In genomic region chr9:66917892-66918255, GRCm38 (mm10) we compare ENCODE assay signal across 8 mouse cellular contexts. TPM values are rescaled to one million over a fixed set of nuclear protein-coding genes. Genes with fewer than 3 reads are reported as not detected.
A peak's percentile ranks its signal among the peaks of the same experiment; 100 is the strongest.
DNase-seq lines count a peak whose midpoint lies in the region; ATAC-seq and TF ChIP-seq lines count a peak whose summit lies in the region.

No protein-coding gene starts in this region.

- WGBS in kidney, embryonic 16.5 days = 80% methylated on average over 1 of the region's 1 CpGs
- 58% methylated on average over 1 of the region's 1 CpGs for WGBS in bone marrow, adult 2 months
- WGBS in hindbrain, embryonic 12.5 days = 74% methylated on average over 1 of the region's 1 CpGs
- 68% methylated on average over 1 of the region's 1 CpGs for WGBS in midbrain, embryonic 15.5 days

- no peaks in the 10 kb centered on the region for H3K36me3 ChIP-seq in kidney, embryonic 16.5 days (ENCODE audit: insufficient read depth, low read length)
- peaks cover 3% of the 10 kb centered on the region; the same call in 1 of the 2 replicates for H3K36me3 ChIP-seq in hindbrain, embryonic 12.5 days
- H3K36me3 ChIP-seq in midbrain, embryonic 15.5 days (replicated peaks) = no peaks in the 10 kb centered on the region

- no peak for ATAC-seq in kidney, embryonic 16.5 days (ENCODE audit: low FRiP score, low TSS enrichment)
- no peak for ATAC-seq in hindbrain, embryonic 12.5 days (ENCODE audit: low FRiP score)
- ATAC-seq in midbrain, embryonic 15.5 days (replicated peaks) = no peak

- H3K4me3 ChIP-seq in kidney, embryonic 16.5 days (ENCODE audit: low read length) = no peak overlapping the region
- H3K4me3 ChIP-seq in bone marrow, adult 2 months (replicated peaks; ENCODE audit: control insufficient read depth, low read depth, low read length) = peak overlapping the region; percentile 95
- H3K4me3 ChIP-seq in hindbrain, embryonic 12.5 days = 0 out of 2 replicates have a peak overlapping the region, but pooled peaks have one; percentile 91
- H3K4me3 ChIP-seq in midbrain, embryonic 15.5 days = peak overlapping the region; percentile 90

- no peaks in the 10 kb centered on the region for H3K9me3 ChIP-seq in kidney, embryonic 16.5 days (ENCODE audit: low read length)
- H3K9me3 ChIP-seq in hindbrain, embryonic 12.5 days (replicated peaks) = no peaks in the 10 kb centered on the region
- no peaks in the 10 kb centered on the region for H3K9me3 ChIP-seq in midbrain, embryonic 15.5 days

- peak overlapping the region; percentile 93; the same call in 1 of the 2 replicates for H3K4me2 ChIP-seq in kidney, embryonic 16.5 days (replicated peaks; ENCODE audit: low read depth, low read length)
- peak overlapping the region; percentile 82 for H3K4me2 ChIP-seq in hindbrain, embryonic 12.5 days (replicated peaks)
- H3K4me2 ChIP-seq in midbrain, embryonic 15.5 days = peak overlapping the region; percentile 85

- TF ChIP-seq CTCF in bone marrow, adult 2 months (IDR thresholded peaks at IDR 0.05; ENCODE audit: control insufficient read depth, insufficient read depth, low read length) = no peak

- no peak for TF ChIP-seq POLR2A in bone marrow, adult 2 months (IDR thresholded peaks at IDR 0.05; ENCODE audit: borderline replicate concordance, control insufficient read depth, low read depth, low read length)

- H3K27ac ChIP-seq in kidney, embryonic 16.5 days (ENCODE audit: low read length) = no peak overlapping the region
- no peak overlapping the region for H3K27ac ChIP-seq in bone marrow, adult 2 months (ENCODE audit: control insufficient read depth, insufficient read depth, low read depth, low read length, poor library complexity)
- H3K27ac ChIP-seq in hindbrain, embryonic 12.5 days = no peak overlapping the region
- no peak overlapping the region for H3K27ac ChIP-seq in midbrain, embryonic 15.5 days

- H3K9ac ChIP-seq in kidney, embryonic 16.5 days (replicated peaks; ENCODE audit: low read length) = no peak overlapping the region
- H3K9ac ChIP-seq in hindbrain, embryonic 12.5 days = no peak overlapping the region
- H3K9ac ChIP-seq in midbrain, embryonic 15.5 days = no peak overlapping the region

- H3K4me1 ChIP-seq in kidney, embryonic 16.5 days (ENCODE audit: insufficient read depth, low read length) = peaks cover 23% of the 10 kb centered on the region
- H3K4me1 ChIP-seq in bone marrow, adult 2 months (ENCODE audit: control insufficient read depth, insufficient read depth, low read length) = peaks cover 9% of the 10 kb centered on the region; the same call in 1 of the 2 replicates
- peaks cover 15% of the 10 kb centered on the region for H3K4me1 ChIP-seq in hindbrain, embryonic 12.5 days
- H3K4me1 ChIP-seq in midbrain, embryonic 15.5 days = peaks cover 30% of the 10 kb centered on the region

- no peak for DNase-seq in kidney, adult 18-20 months
- DNase-seq in adrenal gland, adult (ENCODE audit: inconsistent age in 2 of 2, low spot score in 1 of 2) = no peak
- DNase-seq in spleen, postnatal 4 days (ENCODE audit: low spot score in 2 of 2) = no peak
- DNase-seq in ovary, postnatal 10 days (ENCODE audit: low spot score) = no peak

- H3K27me3 ChIP-seq in kidney, embryonic 16.5 days (ENCODE audit: insufficient read depth, low read length) = no peaks in the 10 kb centered on the region
- H3K27me3 ChIP-seq in hindbrain, embryonic 12.5 days = no peaks in the 10 kb centered on the region
- H3K27me3 ChIP-seq in midbrain, embryonic 15.5 days (replicated peaks) = no peaks in the 10 kb centered on the region

RNA-seq across cellular contexts. Expression of gene Rab8b, which starts 1.6 kb away (rescaled TPM):
- 27.0 and 27.8 TPM in 2 replicates for polyA plus RNA-seq in kidney, embryonic 16.5 days (2015; fragmentation: Nextera tagmentation; extraction: Ambion mirVana)
- 22.5 and 25.3 TPM in 2 replicates for polyA plus RNA-seq in bone marrow, adult 2 months (2011; ENCODE audit: insufficient read depth, insufficient read length, low replicate concordance, missing spikeins)
- polyA plus RNA-seq in hindbrain, embryonic 12.5 days (2016; fragmentation: Nextera tagmentation; extraction: Ambion mirVana) = 33.9 and 39.6 TPM in 2 replicates
- 28.5 and 29.0 TPM in 2 replicates for polyA plus RNA-seq in midbrain, embryonic 15.5 days (2015; fragmentation: Nextera tagmentation; extraction: Ambion mirVana)

RNA-seq across cellular contexts. Expression of gene Rps27l, which starts 28.0 kb away (rescaled TPM):
- 585 and 609 TPM in 2 replicates for polyA plus RNA-seq in kidney, embryonic 16.5 days (2015; fragmentation: Nextera tagmentation; extraction: Ambion mirVana)
- polyA plus RNA-seq in bone marrow, adult 2 months (2011; ENCODE audit: insufficient read depth, insufficient read length, low replicate concordance, missing spikeins) = 99.8 and 183 TPM in 2 replicates
- 448 and 466 TPM in 2 replicates for polyA plus RNA-seq in hindbrain, embryonic 12.5 days (2016; fragmentation: Nextera tagmentation; extraction: Ambion mirVana)
- polyA plus RNA-seq in midbrain, embryonic 15.5 days (2015; fragmentation: Nextera tagmentation; extraction: Ambion mirVana) = 179 and 197 TPM in 2 replicates

RNA-seq across cellular contexts. Expression of gene Lactb, which starts 57.4 kb away (rescaled TPM):
- polyA plus RNA-seq in kidney, embryonic 16.5 days (2015; fragmentation: Nextera tagmentation; extraction: Ambion mirVana) = 16.0 and 17.7 TPM in 2 replicates
- polyA plus RNA-seq in bone marrow, adult 2 months (2011; ENCODE audit: insufficient read depth, insufficient read length, low replicate concordance, missing spikeins) = 8.1 and 8.6 TPM in 2 replicates
- polyA plus RNA-seq in hindbrain, embryonic 12.5 days (2016; fragmentation: Nextera tagmentation; extraction: Ambion mirVana) = 10.3 and 11.8 TPM in 2 replicates
- polyA plus RNA-seq in midbrain, embryonic 15.5 days (2015; fragmentation: Nextera tagmentation; extraction: Ambion mirVana) = 10.8 and 11.2 TPM in 2 replicates
